Mouse (Mus musculus) monocyte, adult 2 months (primary cell): Measurements from ENCODE around the gene Olfr896-ps1.

ENCODE experiments used
- DNase-seq, 2 experiments: peaks; one replicate each; pipeline ENCODE4 v3.0.0; 2022; ENCODE audit warnings: low spot score in 2 of 2, low read depth in 1 of 2

Olfr896-ps1 gene

DNA sequence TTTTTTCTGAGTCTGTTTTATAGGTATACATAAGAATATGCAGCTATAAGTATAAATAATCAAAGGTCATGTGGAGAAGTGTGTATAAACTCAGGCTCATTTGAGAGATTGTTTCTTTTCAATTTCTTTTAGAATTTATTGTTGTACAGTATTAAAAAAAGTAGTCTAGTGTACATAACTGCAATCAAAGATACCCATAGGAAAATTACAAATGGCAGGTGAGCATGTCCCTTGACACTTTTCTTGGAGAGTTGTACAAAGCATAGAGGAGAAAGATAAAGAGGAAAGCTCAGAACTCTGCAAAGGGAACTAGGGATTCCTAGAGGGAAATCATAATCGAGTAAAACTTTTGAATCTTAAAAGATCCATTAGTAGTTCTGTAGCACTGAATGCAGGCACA lies at the start of gene Olfr896-ps1:
TSS of gene Olfr896-ps1 (plus strand) at position 301 of the 400 bp plus-strand sequence.
- DNase-seq: no peak

DNA sequence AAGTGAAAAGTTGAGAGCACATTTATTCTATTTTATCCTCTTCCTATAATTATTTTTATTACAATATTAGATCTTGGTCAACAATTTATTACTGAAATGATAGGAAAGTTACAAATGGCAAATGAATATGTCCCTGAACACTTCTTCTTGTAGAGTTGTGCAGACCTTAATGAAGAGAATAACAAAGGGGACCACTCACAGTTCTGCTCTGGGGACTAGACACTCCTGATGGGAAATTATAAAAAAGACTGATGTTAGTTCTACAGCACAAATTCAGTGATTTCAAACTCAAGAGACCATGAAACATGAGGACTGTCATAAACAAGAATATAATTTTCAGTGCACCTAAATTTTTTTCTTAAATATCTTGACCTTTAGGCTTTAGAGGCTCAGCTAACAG lies 38.4 kb upstream of the Olfr896-ps1 start, which contains the start of gene Olfr143:
TSS of gene Olfr143 (plus strand) at position 301 of the 400 bp plus-strand sequence.
- no peak for DNase-seq

DNA sequence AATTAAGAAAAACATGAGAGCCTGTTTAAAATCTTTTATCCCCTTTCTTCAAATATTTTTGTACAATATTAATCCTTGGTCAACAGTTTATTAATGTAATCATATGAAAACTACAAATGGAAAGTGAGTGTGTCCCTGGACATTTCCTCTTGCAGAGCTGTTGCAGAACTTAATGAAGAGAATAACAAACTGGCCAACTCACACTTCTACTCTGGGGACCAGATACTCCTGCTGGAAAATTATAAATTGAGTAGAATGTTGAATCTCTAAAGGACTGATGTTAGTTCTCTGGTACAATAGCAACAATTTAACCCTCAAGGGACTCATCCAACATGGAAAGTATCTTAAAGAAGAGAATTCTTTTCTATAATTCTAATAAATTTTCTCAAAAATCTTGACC lies 23.4 kb upstream of the Olfr896-ps1 start, which contains the start of gene Olfr895:
TSS of gene Olfr895 (plus strand) at position 301 of the 400 bp plus-strand sequence.
- no peak for DNase-seq

DNA sequence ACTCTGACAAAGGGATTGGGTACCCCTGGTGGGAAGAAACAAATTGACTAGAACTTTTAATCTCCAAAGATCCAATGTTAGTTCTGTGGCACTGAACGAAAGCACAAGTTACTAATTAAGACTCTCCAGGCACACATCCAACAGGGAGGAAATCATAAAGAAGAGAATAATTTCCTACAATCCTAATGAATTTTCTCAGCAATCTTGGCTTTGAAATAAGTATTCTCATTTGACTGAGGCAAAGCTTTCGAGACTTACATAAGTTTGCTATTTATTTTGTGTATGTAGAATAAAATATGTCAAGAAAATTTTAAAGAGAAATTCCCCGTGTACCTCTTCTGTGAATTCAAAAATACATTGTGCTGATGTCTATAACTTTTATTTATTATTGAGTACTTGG lies 37.9 kb downstream of the Olfr896-ps1 start, which contains the start of gene Olfr25:
TSS of gene Olfr25 (plus strand) at position 301 of the 400 bp plus-strand sequence.
- no peak for DNase-seq
